Mouse (Mus musculus) brown adipose tissue, adult 24 weeks (tissue): ENCODE measurements around the gene Vash1. TPM values are rescaled to one million over a fixed set of nuclear protein-coding genes. Genes with fewer than 3 reads are reported as not detected.
A peak's percentile ranks its signal among the peaks of the same experiment; 100 is the strongest.

Source experiments
- H3K27ac ChIP-seq: fragments of 200-500 bp; replicated peaks from 2 replicates; pipeline ENCODE4 v1.5.1; 2012; ENCODE audit warnings: low read depth, mild to moderate bottlenecking, low read length
- H3K4me1 ChIP-seq: fragments of 200-500 bp; 2 replicates; pipeline ENCODE4 v1.6.1; 2012; ENCODE audit warnings: low read length, mixed read lengths; ENCODE audit not compliant: control insufficient read depth, insufficient read depth, insufficient read length
- H3K4me3 ChIP-seq: fragments of 200-500 bp; 2 replicates; pipeline ENCODE4 v1.5.1; 2012; ENCODE audit warnings: low read depth, mild to moderate bottlenecking, low read length, moderate library complexity; ENCODE audit not compliant: insufficient read depth
- polyA plus RNA-seq: library from polyadenylated mRNA; stranded (reverse); fragments of >200 nt; gene quantifications from 2 replicates; pipeline ENCODE4 v1.2.4, GENCODE M21; 2012; ENCODE audit not compliant: missing spikeins, insufficient read depth, insufficient read length

Vash1 gene
- polyA plus RNA-seq, 1 experiment: 1.5 TPM

DNA sequence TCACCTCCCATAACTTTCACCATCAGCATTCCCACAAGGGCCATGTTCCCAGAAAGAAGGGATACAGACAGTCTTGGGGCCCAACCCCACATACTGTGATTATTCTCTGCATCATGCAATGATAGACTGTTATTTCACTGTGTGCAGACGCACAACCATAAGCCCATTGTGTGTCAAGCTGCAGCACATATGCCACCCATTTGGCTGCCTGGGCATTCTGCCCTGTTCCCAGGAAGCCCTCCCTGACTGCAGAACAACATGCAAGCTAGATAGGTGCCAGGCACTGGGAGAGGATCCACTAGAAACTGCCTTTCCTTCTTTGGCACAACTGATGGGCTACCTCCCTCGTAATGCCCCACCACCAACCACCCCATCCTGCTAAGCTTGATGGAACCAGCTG, 10.1 kb upstream of the Vash1 start:
- no peak overlapping the region for H3K4me3 ChIP-seq

DNA sequence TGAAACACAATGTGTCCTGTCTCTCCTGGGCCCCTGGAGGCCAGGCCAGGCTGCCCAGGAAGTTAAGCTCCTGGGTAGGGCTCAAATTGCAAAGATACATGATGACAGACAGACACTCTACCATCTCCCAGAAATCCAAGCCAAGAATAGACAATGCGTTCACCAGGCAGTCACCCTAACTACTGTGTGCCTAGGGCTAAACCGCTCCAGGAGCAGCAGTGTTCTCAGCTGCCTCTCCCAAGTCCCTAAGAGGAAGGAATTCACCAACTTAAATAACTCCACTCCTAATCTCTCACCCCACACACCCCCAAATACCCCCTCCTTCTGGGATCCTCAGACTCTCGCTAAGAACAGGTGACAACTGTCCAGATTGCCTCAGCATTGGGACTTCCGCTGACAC, 6.4 kb upstream of the Vash1 start:
- H3K4me1 ChIP-seq: no peaks in the 10 kb centered on the region
- no peak overlapping the region for H3K4me3 ChIP-seq
- H3K27ac ChIP-seq: no peak overlapping the region

More for the DNA sequence above, 10.1 kb upstream of the Vash1 start:
- Histone ChIP-seq H3K27ac (no peak overlapping the region), H3K4me1 (no peaks in the 10 kb centered on the region)

DNA sequence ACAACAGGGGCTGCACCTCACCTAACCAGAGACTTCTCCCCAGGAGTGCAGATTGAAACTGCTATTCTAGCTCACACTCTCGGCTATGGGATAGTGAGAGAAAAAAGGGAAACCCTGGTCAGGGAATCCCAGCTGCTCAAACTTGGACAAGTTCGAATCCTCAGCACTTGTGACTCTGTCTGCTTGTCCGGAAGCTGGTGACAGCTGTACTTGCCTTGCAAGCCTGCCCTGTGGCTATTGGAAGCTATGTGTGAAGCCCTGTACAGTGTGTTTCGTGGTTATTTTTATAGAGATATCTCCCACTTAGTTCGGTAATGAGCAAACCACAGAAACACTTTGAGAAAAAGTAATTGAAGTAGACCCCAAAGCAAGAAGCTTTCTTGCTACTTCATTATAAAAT, 6.0 kb upstream of the Vash1 start:
- Histone ChIP-seq H3K4me1 (no peaks in the 10 kb centered on the region), H3K4me3 (no peak overlapping the region), H3K27ac (no peak overlapping the region)

DNA sequence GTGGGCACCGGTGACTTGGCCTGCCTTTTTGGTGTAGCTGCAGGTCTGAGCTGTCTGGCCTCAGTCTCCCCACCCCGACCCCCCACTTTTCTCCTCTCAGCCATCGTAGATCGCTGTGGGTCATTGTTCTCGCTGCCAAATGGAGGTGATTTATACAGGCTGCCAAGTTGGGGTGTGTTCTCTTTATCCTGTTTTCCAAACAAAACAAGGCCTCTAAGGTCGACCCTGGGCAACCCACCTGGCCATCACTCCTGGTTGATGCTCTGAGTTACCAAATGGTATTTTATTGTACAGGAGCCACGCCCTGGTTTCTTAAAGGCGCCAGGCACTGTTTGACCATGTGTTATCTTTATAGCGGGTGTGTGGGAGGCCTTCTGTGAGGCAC, 1.0 kb downstream of the Vash1 start:
- peak overlapping the region; percentile 47; the same call in 1 of the 2 replicates for H3K27ac ChIP-seq
- H3K4me3 ChIP-seq: peak overlapping the region; percentile 90
- H3K4me1 ChIP-seq: peaks cover 4% of the 10 kb centered on the region

DNA sequence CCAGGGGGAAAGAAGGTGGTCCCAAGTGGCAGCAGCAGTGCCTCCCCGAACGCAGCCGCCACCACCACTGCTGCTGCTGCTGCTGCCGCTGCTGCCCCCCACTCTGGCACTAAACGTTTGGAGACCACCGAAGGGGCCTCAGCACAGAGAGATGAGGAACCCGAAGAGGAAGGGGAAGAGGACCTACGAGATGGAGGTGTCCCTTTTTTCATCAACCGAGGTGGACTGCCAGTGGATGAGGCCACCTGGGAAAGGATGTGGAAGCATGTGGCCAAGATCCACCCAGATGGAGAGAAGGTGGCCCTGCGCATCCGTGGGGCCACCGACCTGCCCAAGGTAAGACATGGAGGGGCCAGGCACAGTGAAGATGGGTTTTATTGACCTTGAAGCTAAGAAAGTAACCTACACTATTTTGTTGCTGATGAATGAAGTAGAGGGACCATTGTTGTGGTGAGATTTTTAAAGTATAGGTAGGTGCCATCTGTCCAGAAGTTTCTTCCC, 1.5 kb downstream of the Vash1 start:
- H3K4me3 ChIP-seq: peak overlapping the region; percentile 46
- peaks cover 4% of the 10 kb centered on the region for H3K4me1 ChIP-seq
- H3K27ac ChIP-seq: peak overlapping the region; percentile 26; the same call in 1 of the 2 replicates

DNA sequence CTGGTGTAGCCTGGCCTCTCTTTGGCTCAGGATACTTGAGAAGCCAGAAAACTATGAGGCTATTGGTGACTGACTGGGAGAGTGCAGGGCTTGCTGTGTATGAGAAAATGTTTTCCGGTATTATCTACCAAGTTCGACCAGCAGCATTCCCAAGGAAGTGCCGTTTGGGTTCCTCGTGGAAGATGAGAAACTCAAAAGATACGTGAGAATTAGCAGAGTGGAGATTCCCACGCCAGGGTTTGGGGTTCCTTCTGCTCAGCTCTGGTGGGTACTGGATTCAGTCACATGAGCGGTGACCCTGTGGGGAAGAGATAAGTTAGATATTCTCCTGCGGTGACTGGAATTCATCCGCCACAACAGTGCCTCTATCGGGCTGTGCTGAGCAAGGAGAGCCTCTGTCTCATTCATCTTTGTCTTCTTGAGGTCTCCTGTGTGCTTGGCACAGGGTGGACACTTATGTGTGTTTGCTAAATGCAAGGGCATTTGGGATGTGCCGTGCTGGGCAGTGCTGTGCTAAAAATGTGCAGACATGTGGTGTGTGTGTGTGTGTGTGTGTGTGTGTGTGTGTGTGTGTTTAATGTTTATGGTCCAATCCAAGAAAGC, 2.2 kb downstream of the Vash1 start:
- H3K27ac ChIP-seq: peak overlapping the region; percentile 26
- peaks cover 4% of the 10 kb centered on the region for H3K4me1 ChIP-seq
- peak overlapping the region; percentile 46 for H3K4me3 ChIP-seq

DNA sequence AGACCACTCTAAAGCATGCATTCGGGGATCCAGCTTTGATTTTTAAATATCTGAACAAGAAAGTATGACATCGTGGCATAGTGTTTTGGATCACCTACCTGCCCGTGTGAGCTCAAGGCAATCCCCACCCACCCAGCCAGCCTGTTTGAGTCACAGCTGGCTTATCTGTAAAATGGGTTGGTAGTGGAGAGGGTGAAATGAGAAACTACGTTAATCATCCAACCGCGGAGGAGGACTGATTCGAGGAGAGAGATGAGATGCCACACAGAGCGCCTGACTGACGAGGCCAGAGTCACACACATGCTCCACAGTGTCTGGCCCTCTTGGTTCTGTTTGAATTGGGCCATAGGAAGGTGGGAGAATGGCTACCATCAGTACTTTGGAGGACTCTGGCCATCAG, 3.1 kb downstream of the Vash1 start:
- Histone ChIP-seq H3K27ac (no peak overlapping the region), H3K4me3 (peak overlapping the region; percentile 10; the same call in 1 of the 2 replicates)

DNA sequence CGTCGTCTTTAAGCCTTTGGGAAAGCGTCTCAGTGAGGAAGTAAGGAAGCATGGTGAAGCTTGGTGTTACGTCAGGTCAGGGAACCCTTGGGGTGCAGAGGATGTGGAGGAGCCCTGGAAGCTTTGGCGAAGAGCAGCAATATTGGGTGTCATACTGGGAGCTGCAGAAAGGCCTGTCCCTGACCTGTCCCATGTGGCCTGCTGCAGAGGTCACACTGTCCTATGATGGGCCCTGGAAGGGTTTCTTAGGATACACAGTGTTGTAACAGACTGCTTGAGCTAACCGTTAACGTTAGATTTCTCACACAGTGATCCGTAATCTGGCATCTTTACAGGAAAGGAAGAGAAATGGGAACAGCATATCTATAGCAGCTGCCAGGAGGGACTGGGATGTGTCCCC, 3.7 kb downstream of the Vash1 start:
- Histone ChIP-seq H3K4me3 (no peak overlapping the region), H3K4me1 (peaks cover 10% of the 10 kb centered on the region), H3K27ac (no peak overlapping the region)

More for the DNA sequence above, 3.1 kb downstream of the Vash1 start:
- H3K4me1 ChIP-seq: peaks cover 6% of the 10 kb centered on the region

DNA sequence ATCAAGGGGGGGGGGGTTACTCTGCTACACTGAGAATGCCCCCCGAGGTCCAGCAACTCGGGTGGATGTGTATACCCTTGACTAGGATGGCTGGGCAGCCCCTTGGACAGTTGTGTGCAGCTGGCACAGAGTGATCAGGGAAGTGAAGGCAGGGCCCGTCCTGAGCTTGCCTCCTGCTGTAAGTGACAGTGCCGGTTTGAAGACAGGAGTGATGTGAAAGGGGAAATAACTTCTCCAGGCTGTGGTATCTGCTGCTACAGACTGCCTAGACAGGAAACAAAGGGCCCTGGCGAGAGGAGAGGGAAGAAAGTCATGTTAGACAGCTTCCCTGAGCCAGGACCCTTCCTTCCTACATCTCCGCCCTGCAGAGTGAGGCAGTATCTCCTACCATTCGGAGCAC, 5.2 kb downstream of the Vash1 start:
- Histone ChIP-seq H3K4me3 (no peak overlapping the region), H3K4me1 (peaks cover 16% of the 10 kb centered on the region), H3K27ac (no peak overlapping the region; the same call in 1 of the 2 replicates)

DNA sequence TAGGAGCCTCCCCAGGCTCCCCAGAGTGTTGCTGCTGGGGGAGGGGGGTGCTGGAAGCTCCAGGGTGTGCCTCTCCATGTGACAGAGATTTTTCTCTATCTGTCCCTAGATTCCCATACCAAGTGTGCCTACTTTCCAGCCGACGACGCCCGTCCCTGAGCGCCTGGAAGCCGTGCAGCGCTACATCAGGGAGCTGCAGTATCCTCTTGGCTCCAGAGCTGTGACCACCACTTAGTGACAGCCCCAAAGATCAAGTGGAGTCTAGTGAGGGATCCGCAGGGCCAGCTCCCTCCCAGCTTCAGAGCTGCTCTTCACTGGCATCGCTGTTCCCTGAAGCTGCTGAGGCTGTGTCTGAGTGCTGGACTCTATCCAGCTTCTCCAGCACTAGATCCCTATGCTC, 6.8 kb downstream of the Vash1 start:
- H3K27ac ChIP-seq: no peak overlapping the region
- peaks cover 16% of the 10 kb centered on the region; the same call in 1 of the 2 replicates for H3K4me1 ChIP-seq
- H3K4me3 ChIP-seq: no peak overlapping the region

DNA sequence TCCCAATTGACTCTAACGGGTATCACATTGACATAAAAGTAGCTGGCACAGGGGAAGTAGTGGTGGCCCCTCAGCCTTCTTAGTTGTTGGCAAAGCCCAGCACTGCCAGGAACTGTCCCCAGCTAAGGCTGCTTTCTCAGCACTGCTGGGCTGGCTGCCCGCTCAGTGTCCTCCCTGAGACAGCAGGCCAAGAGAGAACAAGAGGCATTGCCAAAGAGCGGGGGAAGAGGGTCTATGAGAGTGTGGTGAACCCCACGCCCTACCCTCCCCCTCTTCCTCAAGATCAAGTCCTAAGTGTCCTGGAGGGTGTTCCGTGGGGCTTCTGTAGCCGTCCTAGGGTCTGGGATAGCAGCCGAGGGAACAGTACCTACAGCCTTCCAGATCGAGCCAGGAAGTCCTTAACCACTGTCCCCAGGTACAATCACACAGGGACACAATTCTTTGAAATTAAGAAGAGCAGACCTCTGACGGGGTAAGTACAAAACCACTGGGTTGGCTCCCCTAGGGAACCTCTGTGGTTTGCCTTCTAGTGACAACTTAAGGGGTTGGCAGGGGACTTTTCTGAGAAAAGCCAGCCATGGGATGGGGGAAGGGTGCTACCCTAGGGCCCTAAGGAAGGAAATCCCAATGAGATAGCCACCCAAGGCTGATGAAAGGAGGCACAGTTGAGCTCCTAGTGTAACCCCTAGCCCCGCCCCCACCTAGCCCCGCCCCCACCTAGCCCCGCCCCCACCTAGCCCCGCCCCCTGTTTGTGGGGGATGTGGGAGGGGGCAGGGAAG, 8.2 kb downstream of the Vash1 start:
- no peak overlapping the region for H3K4me3 ChIP-seq
- peaks cover 14% of the 10 kb centered on the region; the same call in 1 of the 2 replicates for H3K4me1 ChIP-seq
- no peak overlapping the region; the same call in 1 of the 2 replicates for H3K27ac ChIP-seq

DNA sequence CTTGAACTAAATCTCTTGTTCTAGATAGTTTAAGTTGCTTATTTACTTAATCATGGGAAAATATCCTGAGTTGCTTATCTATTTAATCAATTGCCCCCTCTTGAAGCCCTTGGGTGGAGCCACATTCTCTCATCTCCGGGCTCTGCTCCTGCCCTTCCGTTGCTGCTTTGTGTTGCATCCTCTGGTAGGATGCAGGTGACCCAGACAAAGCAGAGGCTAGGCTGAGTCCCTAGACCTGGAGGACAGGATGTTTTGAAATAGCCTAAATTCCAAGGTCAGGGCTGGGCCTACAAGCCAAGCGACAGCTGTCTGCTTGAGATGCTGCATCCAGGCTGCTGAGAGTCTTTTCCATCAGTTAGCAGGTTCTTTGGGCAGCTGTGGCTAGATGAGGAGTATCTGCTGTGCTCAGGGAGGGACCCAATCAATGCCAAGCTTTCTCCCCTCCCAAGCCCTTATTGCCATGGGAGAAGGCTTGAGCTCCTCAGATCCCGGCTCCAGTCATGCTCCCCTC, 9.0 kb downstream of the Vash1 start:
- H3K4me3 ChIP-seq: no peak overlapping the region
- H3K4me1 ChIP-seq: peaks cover 14% of the 10 kb centered on the region; the same call in 1 of the 2 replicates
- peak overlapping the region; percentile 76 for H3K27ac ChIP-seq

DNA sequence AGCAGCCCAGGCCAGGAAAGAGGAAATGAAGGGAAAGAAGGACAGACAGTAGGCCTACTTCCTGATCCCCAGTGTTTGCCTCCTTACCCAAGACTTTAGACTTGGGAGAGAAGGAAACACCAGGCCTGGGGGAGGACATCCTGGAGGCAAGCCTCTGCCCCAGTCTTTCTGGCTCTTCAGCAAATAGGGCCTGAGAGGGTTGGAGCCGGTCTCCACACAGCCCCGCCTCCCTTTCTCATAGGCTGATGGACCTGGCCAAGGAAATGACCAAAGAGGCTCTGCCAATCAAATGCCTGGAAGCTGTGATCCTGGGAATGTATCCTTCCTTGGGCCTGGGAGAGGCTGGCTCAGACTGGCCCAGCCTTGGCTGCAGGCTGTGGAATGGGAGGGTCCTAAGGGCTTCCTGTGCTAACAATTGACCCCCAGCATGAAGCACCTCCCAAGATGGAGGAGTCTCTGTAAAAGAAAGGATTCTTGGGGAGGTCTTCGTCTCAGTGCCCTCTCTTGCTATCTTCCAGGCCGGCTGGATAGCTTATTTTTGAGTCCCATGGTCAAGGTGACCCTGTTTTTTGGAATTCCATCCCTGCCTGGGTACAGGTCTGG, 9.6 kb downstream of the Vash1 start:
- H3K4me3 ChIP-seq: no peak overlapping the region
- peaks cover 14% of the 10 kb centered on the region; the same call in 1 of the 2 replicates for H3K4me1 ChIP-seq
- peak overlapping the region; percentile 76 for H3K27ac ChIP-seq

DNA sequence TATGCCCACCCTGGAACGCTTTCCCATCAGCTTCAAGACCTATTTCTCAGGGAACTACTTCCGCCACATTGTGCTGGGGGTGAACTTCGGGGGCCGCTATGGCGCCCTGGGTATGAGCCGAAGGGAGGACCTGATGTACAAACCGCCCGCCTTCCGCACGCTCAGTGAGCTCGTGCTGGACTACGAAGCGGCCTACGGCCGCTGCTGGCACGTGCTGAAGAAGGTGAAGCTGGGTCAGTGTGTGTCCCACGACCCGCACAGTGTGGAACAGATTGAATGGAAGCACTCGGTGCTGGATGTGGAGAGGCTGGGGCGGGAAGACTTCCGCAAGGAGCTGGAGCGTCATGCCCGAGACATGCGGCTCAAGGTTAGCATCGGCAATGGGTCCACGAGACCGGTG, 10.4 kb downstream of the Vash1 start:
- Histone ChIP-seq H3K4me1 (peaks cover 14% of the 10 kb centered on the region; the same call in 1 of the 2 replicates), H3K27ac (no peak overlapping the region), H3K4me3 (no peak overlapping the region)
